Mouse (Mus musculus): Measurements from ENCODE around the gene Scgb1b3. TPM values are rescaled to one million over a fixed set of nuclear protein-coding genes. Genes with fewer than 3 reads are reported as not detected.

Scgb1b3 gene
- not detected for total RNA-seq (2021)
- long read RNA-seq: 0 reads

- no peak for DNase-seq (ENCODE audit: low spot score in 2 of 2)
Measured at GRCm38 (mm10) chr7:31375292-31375691, at the start of gene Scgb1b3. Scgb1b3 (plus strand) TSS chr7:31375592.

GRCm38 (mm10) chr7:31362022-31362560 lies 13.3 kb upstream of the Scgb1b3 start, which contains the start of gene Scgb2b3:
Scgb2b3 (minus strand) TSS chr7:31362072.
- no peak for DNase-seq (ENCODE audit: low spot score in 2 of 2)

Other genes with a start within 250 kb of the Scgb1b3 start
- 100 to 1,000 TPM; 669 to 714 TPM for gene Scn1b, start 248.6 kb upstream of the Scgb1b3 start, total RNA-seq (2021)
- 100 to 1,000 TPM; 108 to 115 TPM for gene Gramd1a, start 219.7 kb upstream of the Scgb1b3 start, total RNA-seq (2021)
- gene Scgb2b2, start 85.1 kb upstream of the Scgb1b3 start, total RNA-seq (2021): not detected
- gene Scgb1b2, start 83.8 kb upstream of the Scgb1b3 start, total RNA-seq (2021): not detected
- not detected for gene Scgb2b3, start 13.5 kb upstream of the Scgb1b3 start, total RNA-seq (2021)

Data from layer of hippocampus, adult 18-20 months (tissue).